Mouse (Mus musculus) kidney, adult 9 months (tissue): ENCODE data around the gene Gm3618.
"Not testable (repeated sequence)": the region's sequence is repeated elsewhere in the genome, so short reads cannot be mapped to it uniquely, and the experiment has no call there.

Experiments used
- DNase-seq: peaks from one replicate; pipeline ENCODE4 v3.0.0; 2022

Gm3618 gene

DNA sequence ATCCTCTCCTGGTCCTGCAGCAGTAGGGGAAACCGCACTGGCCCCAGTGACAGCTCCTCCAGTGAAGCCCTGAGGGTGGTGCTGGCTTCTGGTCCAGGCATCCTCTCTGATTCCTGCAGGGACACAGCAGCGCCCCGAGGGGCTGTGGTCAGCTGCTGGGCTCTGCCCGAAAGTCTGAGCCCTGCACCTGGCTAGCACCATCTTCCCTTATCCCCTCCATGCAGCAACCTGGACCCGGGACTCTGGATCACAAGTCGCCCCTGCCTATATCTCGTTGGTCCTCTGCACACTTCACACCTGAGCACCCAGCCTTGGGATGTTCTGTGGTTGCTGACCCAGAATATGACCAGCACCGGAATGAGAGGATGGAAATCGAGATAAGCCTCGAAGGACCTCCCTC is at the start of gene Gm3618:
Gene Gm3618, minus strand, starts transcription at position 101 of the 400 bp plus-strand sequence.
- DNase-seq: not testable (repeated sequence)

GRCm38 (mm10) chr14:6390219-6390618 is 46.7 kb upstream of the Gm3618 start, which contains the start of gene Gm16440:
Gm16440 (minus strand) TSS chr14:6390319.
- not testable (repeated sequence) for DNase-seq

GRCm38 (mm10) chr14:6304743-6305142 is 38.7 kb downstream of the Gm3618 start, which contains the start of gene Gm21103:
Gm21103 (minus strand) TSS chr14:6304843.
- DNase-seq: not testable (repeated sequence)

DNA sequence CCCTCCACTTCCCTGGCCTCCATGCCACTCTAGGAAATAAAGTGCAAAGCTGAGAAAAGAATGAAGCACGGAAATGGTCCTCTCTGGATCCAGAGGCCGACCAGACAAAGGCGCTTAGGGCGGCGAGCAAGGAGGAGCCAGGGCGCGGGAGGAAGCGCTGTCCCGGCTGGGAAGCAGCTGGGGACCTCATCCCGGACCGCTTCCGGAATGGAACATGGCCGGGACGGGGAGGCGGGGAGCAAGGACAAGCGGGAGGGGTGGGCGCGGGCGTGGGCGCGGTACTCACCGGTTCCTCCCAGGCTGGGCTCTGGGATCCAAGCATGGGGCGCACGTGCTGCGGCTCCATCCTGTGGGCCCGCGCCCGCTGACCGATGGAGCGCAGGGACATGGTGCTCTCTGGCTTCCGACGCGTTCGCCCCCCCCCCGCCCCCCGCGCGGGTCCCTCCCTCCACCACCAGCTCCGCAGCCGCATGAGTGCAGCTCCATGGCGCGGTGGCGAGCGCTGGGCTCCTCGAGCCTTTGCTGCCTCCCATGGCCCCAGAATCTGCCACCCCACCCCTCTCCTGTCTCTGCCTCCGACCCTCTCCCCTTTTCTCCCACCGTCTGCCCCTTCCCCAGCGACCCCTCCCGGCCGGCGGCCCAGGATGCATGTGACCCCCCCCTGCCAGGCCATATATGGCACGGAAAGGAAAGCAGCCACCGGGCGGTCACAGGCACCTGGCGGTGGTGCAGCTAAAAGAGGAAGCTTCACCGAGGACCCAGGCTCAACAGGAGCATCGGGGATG is 56.4 kb downstream of the Gm3618 start, which contains the start of gene Gm3411:
Gene Gm3411, minus strand, starts transcription at position 320 of the 785 bp plus-strand sequence.
- peak; percentile 29 for DNase-seq
